In the genomic region with DNA sequence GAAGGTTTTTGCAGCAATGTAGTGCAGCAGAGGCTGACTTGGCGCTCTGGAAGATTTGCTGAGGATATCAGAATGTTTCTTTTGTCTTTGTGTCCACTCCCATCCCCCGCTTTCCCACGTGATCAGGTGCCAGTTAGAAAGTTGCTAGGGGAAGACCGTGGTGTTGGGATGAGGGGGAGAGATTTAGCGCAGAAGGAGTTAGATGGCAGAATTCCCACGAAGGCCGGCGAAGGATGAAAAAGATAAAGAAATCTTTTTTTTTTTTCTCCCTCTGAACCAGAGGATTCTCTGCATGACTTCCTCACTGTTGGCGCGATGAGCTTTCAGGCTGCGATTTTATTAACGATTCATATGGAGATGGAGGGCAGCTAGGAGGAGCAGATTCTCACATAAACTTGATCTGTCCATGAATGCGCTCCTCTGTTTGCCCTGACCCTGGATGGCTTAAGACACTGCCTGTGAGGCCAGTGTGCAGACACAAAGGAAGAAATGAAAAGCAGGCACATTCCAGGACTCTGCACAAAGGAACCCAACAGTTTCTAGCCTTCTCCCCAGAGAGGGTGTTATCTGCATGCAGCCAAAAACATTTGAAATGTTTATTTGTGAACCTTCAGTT, we compare ENCODE assay signal across 8 mouse cellular contexts.
DNase-seq lines count a peak whose midpoint lies in the region; ATAC-seq lines count a peak whose summit lies in the region.

No protein-coding gene starts in this region.

- peak overlapping the region; percentile 31 for H3K4me3 ChIP-seq in hindbrain, embryonic 15.5 days

- H3K9ac ChIP-seq in hindbrain, embryonic 15.5 days, result peak overlapping the region; percentile 57

- under 1% methylated on average over 13 of the region's 13 CpGs for WGBS in hindbrain, embryonic 15.5 days

- H3K4me2 ChIP-seq in hindbrain, embryonic 15.5 days, result peak overlapping the region; percentile 57

- peak overlapping the region; percentile 91 for H3K27ac ChIP-seq in hindbrain, embryonic 15.5 days (replicated peaks)

- no peaks in the 10 kb centered on the region for H3K9me3 ChIP-seq in hindbrain, embryonic 15.5 days

- DNase-seq in WW6 (ENCODE audit: low read depth, low spot score), result peak; percentile 18
- DNase-seq in cerebellum, postnatal 25 days, result peak; percentile 40 to 62
- DNase-seq in frontal cortex, postnatal 36 days (ENCODE audit: low spot score in 2 of 2), result peak; percentile 63 to 76
- peak; percentile 51 to 53 for DNase-seq in left cerebral cortex, adult 8-10 months (ENCODE audit: low spot score in 2 of 2)
- DNase-seq in mesoderm, embryonic 11.5 days (ENCODE audit: low read depth, low spot score), result peak; percentile 90
- peak; percentile 54 for DNase-seq in skeletal muscle tissue, adult 2 months (ENCODE audit: low read depth, low spot score)
- no peak for DNase-seq in thymus, postnatal 0 days (ENCODE audit: low spot score)

- ATAC-seq in hindbrain, embryonic 15.5 days (ENCODE audit: low FRiP score, low read depth), result peak; percentile 93

- H3K36me3 ChIP-seq in hindbrain, embryonic 15.5 days, result no peaks in the 10 kb centered on the region

- no peaks in the 10 kb centered on the region for H3K27me3 ChIP-seq in hindbrain, embryonic 15.5 days

- peaks cover 46% of the 10 kb centered on the region for H3K4me1 ChIP-seq in hindbrain, embryonic 15.5 days (replicated peaks)
